Comparison of ENCODE assay signal across 20 mouse cellular contexts in the genomic region with DNA sequence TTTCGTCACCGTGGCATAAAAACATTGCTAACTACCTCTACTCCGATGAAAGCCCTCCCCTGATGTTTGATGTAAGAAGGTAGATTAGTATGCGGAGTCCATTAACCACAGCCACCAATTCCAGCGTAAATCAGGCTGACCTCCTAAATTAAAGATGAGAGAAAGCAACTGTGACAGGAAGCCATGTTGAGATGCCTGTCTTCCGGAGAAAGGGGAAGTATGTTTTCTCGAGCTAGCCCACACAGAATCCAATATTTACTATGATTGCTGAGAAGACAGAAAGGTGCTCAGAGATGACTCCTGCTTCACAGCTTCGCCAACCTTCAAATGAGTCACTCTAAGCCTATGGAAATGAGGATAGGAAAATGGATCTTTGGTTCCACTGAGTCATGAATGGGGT.
A peak's percentile ranks its signal among the peaks of the same experiment; 100 is the strongest.
DNase-seq lines count a peak whose midpoint lies in the region; ATAC-seq and TF ChIP-seq lines count a peak whose summit lies in the region.
"Had no signal": no experiment of that assay in that cellular context is flagged by ENCODE, and none has a peak within 500 bp of the region (broad histone marks: within the 10 kb centered on the region; RNA-seq: fewer than 3 reads in every experiment).

No protein-coding gene starts in this region.

- H3K4me2 ChIP-seq in heart, embryonic 13.5 days, result no peak overlapping the region
- no peak overlapping the region for H3K4me2 ChIP-seq in kidney, embryonic 16.5 days (replicated peaks; ENCODE audit: low read depth, low read length)
- H3K4me2 ChIP-seq in stomach, embryonic 16.5 days (ENCODE audit: low read depth, low read length), result no peak overlapping the region
- H3K4me2 ChIP-seq in stomach, postnatal 0 days (replicated peaks; ENCODE audit: low read depth), result no peak overlapping the region
- no peak overlapping the region for H3K4me2 ChIP-seq in hindbrain, embryonic 16.5 days (ENCODE audit: low read length)
- H3K4me2 ChIP-seq: embryonic facial prominence, embryonic 12.5 days had no signal

- H3K4me1 ChIP-seq in heart, embryonic 13.5 days, result 0 out of 2 replicates have a peak, but pooled peaks cover 3% of the 10 kb centered on the region
- peaks cover 3% of the 10 kb centered on the region; the same call in 1 of the 2 replicates for H3K4me1 ChIP-seq in heart, adult 2 months (ENCODE audit: control insufficient read depth, insufficient read depth, low read length)
- H3K4me1 ChIP-seq in kidney, embryonic 16.5 days (ENCODE audit: insufficient read depth, low read length), result peaks cover 10% of the 10 kb centered on the region; the same call in 1 of the 2 replicates
- H3K4me1 ChIP-seq in stomach, embryonic 16.5 days (ENCODE audit: control insufficient read depth, insufficient read depth, low read length), result no peaks in the 10 kb centered on the region
- no peaks in the 10 kb centered on the region for H3K4me1 ChIP-seq in stomach, postnatal 0 days (replicated peaks; ENCODE audit: control insufficient read depth, insufficient read depth)
- no peaks in the 10 kb centered on the region for H3K4me1 ChIP-seq in hindbrain, embryonic 16.5 days (ENCODE audit: control insufficient read depth, insufficient read depth, low read depth, low read length)

- TF ChIP-seq POLR2A in heart, adult 2 months (IDR thresholded peaks at IDR 0.05; ENCODE audit: insufficient read depth, low read depth, low read length), result no peak

- intact Hi-C loops in heart, adult 2 months (cut with DNase I), result no loop called here

- no peak overlapping the region for H3K9ac ChIP-seq in heart, embryonic 13.5 days
- no peak overlapping the region for H3K9ac ChIP-seq in heart, adult 2 months (ENCODE audit: low read depth, low read length)
- no peak overlapping the region for H3K9ac ChIP-seq in kidney, embryonic 16.5 days (replicated peaks; ENCODE audit: low read length)
- H3K9ac ChIP-seq in stomach, embryonic 16.5 days (ENCODE audit: low read length), result no peak overlapping the region
- H3K9ac ChIP-seq in stomach, postnatal 0 days (ENCODE audit: low read length), result no peak overlapping the region
- no peak overlapping the region for H3K9ac ChIP-seq in hindbrain, embryonic 16.5 days (ENCODE audit: low read depth, low read length)
- H3K9ac ChIP-seq: embryonic facial prominence, embryonic 12.5 days; liver, embryonic 14.5 days had no signal

- no peaks in the 10 kb centered on the region for H3K27me3 ChIP-seq in heart, embryonic 13.5 days (replicated peaks)
- H3K27me3 ChIP-seq in heart, adult 2 months (ENCODE audit: control insufficient read depth, insufficient read depth, low read length), result no peaks in the 10 kb centered on the region; the same call in 1 of the 2 replicates
- no peaks in the 10 kb centered on the region for H3K27me3 ChIP-seq in kidney, embryonic 16.5 days (ENCODE audit: insufficient read depth, low read length)
- H3K27me3 ChIP-seq in stomach, embryonic 16.5 days (ENCODE audit: control insufficient read depth, insufficient read depth, low read length), result no peaks in the 10 kb centered on the region
- H3K27me3 ChIP-seq in stomach, postnatal 0 days (ENCODE audit: control insufficient read depth, insufficient read depth, low read length), result no peaks in the 10 kb centered on the region
- no peaks in the 10 kb centered on the region for H3K27me3 ChIP-seq in splenic B cell, adult 2 months (ENCODE audit: control insufficient read depth, insufficient read depth, low read length, poor library complexity, severe bottlenecking)
- H3K27me3 ChIP-seq in hindbrain, embryonic 16.5 days (replicated peaks; ENCODE audit: control insufficient read depth, insufficient read depth, low read length), result no peaks in the 10 kb centered on the region
- H3K27me3 ChIP-seq: embryonic facial prominence, embryonic 12.5 days; Patski had no signal

- TF ChIP-seq CTCF in heart, adult 2 months (IDR thresholded peaks at IDR 0.05), result no peak
- TF ChIP-seq CTCF in stomach, postnatal 0 days (IDR thresholded peaks at IDR 0.05; ENCODE audit: low read depth), result no peak

- H3K9me3 ChIP-seq in heart, embryonic 13.5 days, result no peaks in the 10 kb centered on the region
- no peaks in the 10 kb centered on the region for H3K9me3 ChIP-seq in kidney, embryonic 16.5 days (ENCODE audit: low read length)
- H3K9me3 ChIP-seq in stomach, embryonic 16.5 days (replicated peaks; ENCODE audit: control insufficient read depth, low read length), result no peaks in the 10 kb centered on the region
- H3K9me3 ChIP-seq in stomach, postnatal 0 days (ENCODE audit: control insufficient read depth, low read length), result no peaks in the 10 kb centered on the region
- no peaks in the 10 kb centered on the region for H3K9me3 ChIP-seq in hindbrain, embryonic 16.5 days (ENCODE audit: control insufficient read depth, low read length)
- H3K9me3 ChIP-seq: embryonic facial prominence, embryonic 12.5 days; hindbrain, embryonic 10.5 days had no signal

- TF ChIP-seq EP300 in heart, adult 2 months (IDR thresholded peaks at IDR 0.05; ENCODE audit: insufficient read depth, low read depth, low read length), result no peak
- TF ChIP-seq EP300 in stomach, postnatal 0 days (optimal IDR thresholded peaks at IDR 0.05), result no peak

- no peak overlapping the region for H3K4me3 ChIP-seq in heart, embryonic 13.5 days
- H3K4me3 ChIP-seq in heart, adult 2 months, result no peak overlapping the region
- H3K4me3 ChIP-seq in kidney, embryonic 16.5 days (ENCODE audit: low read length), result no peak overlapping the region
- no peak overlapping the region for H3K4me3 ChIP-seq in stomach, embryonic 16.5 days (replicated peaks; ENCODE audit: low read length)
- no peak overlapping the region for H3K4me3 ChIP-seq in stomach, postnatal 0 days (ENCODE audit: low read depth, low read length)
- H3K4me3 ChIP-seq in hindbrain, embryonic 16.5 days (ENCODE audit: low read length), result no peak overlapping the region
- H3K4me3 ChIP-seq: embryonic facial prominence, embryonic 12.5 days; hindbrain, embryonic 10.5 days had no signal

- WGBS in heart, embryonic 13.5 days, result 78% methylated on average over 8 of the region's 8 CpGs
- 67% methylated on average over 8 of the region's 8 CpGs for WGBS in heart, adult 2 months
- WGBS in kidney, embryonic 16.5 days, result 52% methylated on average over 8 of the region's 8 CpGs
- whole genome bisulfite sequencing in stomach, embryonic 16.5 days, result 80% methylated on average over 8 of the region's 8 CpGs
- 82% methylated on average over 8 of the region's 8 CpGs for WGBS in stomach, postnatal 0 days
- 58% methylated on average over 8 of the region's 8 CpGs for WGBS in hindbrain, embryonic 16.5 days

- H3K27ac ChIP-seq in heart, embryonic 13.5 days (replicated peaks), result peak overlapping the region; percentile 76
- no peak overlapping the region for H3K27ac ChIP-seq in heart, adult 2 months
- peak overlapping the region; percentile 81 for H3K27ac ChIP-seq in kidney, embryonic 16.5 days (ENCODE audit: low read length)
- peak overlapping the region; percentile 38; the same call in 1 of the 2 replicates for H3K27ac ChIP-seq in stomach, embryonic 16.5 days (ENCODE audit: low read length)
- no peak overlapping the region for H3K27ac ChIP-seq in stomach, postnatal 0 days (replicated peaks)
- no peak overlapping the region for H3K27ac ChIP-seq in hindbrain, embryonic 16.5 days (ENCODE audit: low read depth, low read length)
- H3K27ac ChIP-seq: embryonic facial prominence, embryonic 12.5 days; hindbrain, embryonic 10.5 days; liver, embryonic 14.5 days; macrophage had no signal

- no peak for ATAC-seq in heart, embryonic 13.5 days (ENCODE audit: extremely low read depth, insufficient number of reproducible peaks, low FRiP score, low TSS enrichment)
- no peak for ATAC-seq in kidney, embryonic 16.5 days (ENCODE audit: low FRiP score, low TSS enrichment)
- no peak for ATAC-seq in stomach, embryonic 16.5 days (ENCODE audit: insufficient read depth, low FRiP score)
- ATAC-seq in stomach, postnatal 0 days (ENCODE audit: low FRiP score, low TSS enrichment), result no peak
- ATAC-seq in hindbrain, embryonic 16.5 days, result no peak
- ATAC-seq: activated CD4-positive, CD25-positive, alpha-beta regulatory T cell, adult 4 months; forebrain, embryonic 16.5 days; Patski had no signal

- no peaks in the 10 kb centered on the region for H3K79me2 ChIP-seq in heart, adult 2 months (replicated peaks; ENCODE audit: control insufficient read depth, insufficient read depth, low read length)

- no peak for DNase-seq in heart, adult 2 months
- DNase-seq in kidney, postnatal 14 days, result no peak
- DNase-seq in stomach, postnatal 0 days (ENCODE audit: low spot score), result no peak
- DNase-seq in splenic B cell, adult 2 months (ENCODE audit: low read depth, low spot score), result peak; percentile 29
- DNase-seq: cerebellum, adult 2 months; midbrain, embryonic 14.5 days; retina, postnatal 1 day; right cerebral cortex, postnatal 4 days; thymus, postnatal 4 days had no signal

- H3K36me3 ChIP-seq in heart, embryonic 13.5 days, result no peaks in the 10 kb centered on the region
- H3K36me3 ChIP-seq in heart, adult 2 months (ENCODE audit: control insufficient read depth, insufficient read depth, low read length), result no peaks in the 10 kb centered on the region
- no peaks in the 10 kb centered on the region for H3K36me3 ChIP-seq in kidney, embryonic 16.5 days (ENCODE audit: insufficient read depth, low read length)
- no peaks in the 10 kb centered on the region for H3K36me3 ChIP-seq in stomach, embryonic 16.5 days (ENCODE audit: control insufficient read depth, insufficient read depth, low read length)
- no peaks in the 10 kb centered on the region for H3K36me3 ChIP-seq in stomach, postnatal 0 days (ENCODE audit: control insufficient read depth, insufficient read depth, low read length)
- no peaks in the 10 kb centered on the region for H3K36me3 ChIP-seq in splenic B cell, adult 2 months (ENCODE audit: control insufficient read depth, insufficient read depth, low read length, poor library complexity, severe bottlenecking)
- H3K36me3 ChIP-seq in hindbrain, embryonic 16.5 days (ENCODE audit: control insufficient read depth, insufficient read depth, low read length), result no peaks in the 10 kb centered on the region
- H3K36me3 ChIP-seq: embryonic facial prominence, embryonic 12.5 days; hindbrain, embryonic 10.5 days had no signal

Comparison
In these comparisons a context has a peak if more than half of its experiments do, and no peak if none do; other contexts are left out.
1. H3K27ac ChIP-seq: peak in heart, embryonic 13.5 days (single experiment), kidney, embryonic 16.5 days (single experiment) and stomach, embryonic 16.5 days (single experiment); none in heart, adult 2 months (single experiment), stomach, postnatal 0 days (single experiment) and hindbrain, embryonic 16.5 days (single experiment).